Mouse (Mus musculus) gastrocnemius, postnatal 4 days (tissue): ENCODE data around the gene Kif3a. TPM values are rescaled to one million over a fixed set of nuclear protein-coding genes. Genes with fewer than 3 reads are reported as not detected.
A peak's percentile ranks its signal among the peaks of the same experiment; 100 is the strongest.
"Not testable (repeated sequence)": the region's sequence is repeated elsewhere in the genome, so short reads cannot be mapped to it uniquely, and the experiment has no call there.

Experiments
- DNase-seq, 2 experiments: peaks; one replicate each; pipeline ENCODE4 v3.0.0; 2021 to 2022; ENCODE audit warnings: low spot score in 2 of 2, mixed read lengths in 2 of 2
- total RNA-seq, 2 experiments: library from RNA; stranded (reverse); gene quantifications; 2 replicates each; pipeline ENCODE4 v1.2.3; 2021

Kif3a gene
- total RNA-seq, 2 experiments from 2014 or later: 15.9 to 18.2 TPM

DNA sequence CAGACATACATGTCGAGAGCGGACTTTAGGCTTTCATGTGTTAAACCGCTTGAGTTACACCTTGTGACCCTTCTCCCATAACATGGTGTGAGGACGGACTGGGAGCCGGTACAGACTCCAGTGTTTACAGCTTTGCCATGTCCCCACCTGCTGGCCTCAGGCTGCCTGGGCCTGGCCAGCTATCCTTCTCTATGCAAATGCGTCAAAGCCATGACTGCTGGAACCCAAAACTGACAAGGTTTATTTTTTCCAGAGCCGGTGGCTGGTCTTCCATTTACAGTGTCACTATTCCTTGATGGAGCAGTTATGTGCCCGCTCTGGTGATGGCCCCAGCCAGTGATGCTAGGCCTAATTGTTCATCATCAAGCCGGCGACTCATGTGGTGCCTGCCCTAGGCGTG is 26.0 kb upstream of the Kif3a start:
- DNase-seq: no peak

DNA sequence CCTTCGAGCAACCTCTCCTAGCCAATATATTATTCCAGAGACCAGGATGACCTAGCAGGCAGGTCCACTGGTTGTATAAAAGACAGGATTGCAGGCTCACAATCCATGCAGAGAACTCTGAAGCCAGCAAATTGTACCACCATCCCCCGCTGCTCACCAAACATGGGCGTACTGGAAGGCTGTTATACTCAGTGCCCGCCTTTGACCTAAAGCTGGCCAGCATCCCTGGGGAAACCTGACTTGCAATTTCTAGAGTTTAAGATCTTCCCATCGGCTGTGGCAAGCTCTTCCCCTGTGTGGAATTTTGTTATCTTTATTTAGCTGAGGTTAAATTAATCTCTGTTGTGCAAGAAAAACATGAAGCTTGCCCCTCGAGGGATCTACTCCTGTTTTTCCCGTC is 24.2 kb upstream of the Kif3a start:
- no peak for DNase-seq

- peak in 1 of 2 experiments; percentile 54 for DNase-seq
Observed at GRCm38 (mm10) chr11:53546271-53546670, 20.9 kb upstream of the Kif3a start.

DNA sequence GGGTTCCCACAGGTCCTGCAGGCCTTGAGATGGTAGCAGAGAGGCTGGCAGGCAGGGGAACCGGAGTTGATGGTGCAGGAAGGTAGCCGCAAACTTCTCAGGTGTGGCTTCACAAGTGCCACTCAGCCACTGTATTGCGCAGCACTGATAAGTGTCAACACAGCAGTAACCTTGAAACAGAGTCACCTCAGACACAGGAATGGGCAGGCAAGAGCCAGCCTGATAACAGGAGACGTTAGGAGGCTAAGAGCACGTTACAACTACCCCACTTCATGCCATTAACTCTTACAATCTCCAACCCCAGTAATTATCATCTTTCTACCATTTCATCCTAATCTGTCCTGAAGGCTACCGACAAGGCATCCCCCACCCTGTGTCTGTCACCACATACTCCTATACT is 19.6 kb upstream of the Kif3a start:
- no peak for DNase-seq

DNA sequence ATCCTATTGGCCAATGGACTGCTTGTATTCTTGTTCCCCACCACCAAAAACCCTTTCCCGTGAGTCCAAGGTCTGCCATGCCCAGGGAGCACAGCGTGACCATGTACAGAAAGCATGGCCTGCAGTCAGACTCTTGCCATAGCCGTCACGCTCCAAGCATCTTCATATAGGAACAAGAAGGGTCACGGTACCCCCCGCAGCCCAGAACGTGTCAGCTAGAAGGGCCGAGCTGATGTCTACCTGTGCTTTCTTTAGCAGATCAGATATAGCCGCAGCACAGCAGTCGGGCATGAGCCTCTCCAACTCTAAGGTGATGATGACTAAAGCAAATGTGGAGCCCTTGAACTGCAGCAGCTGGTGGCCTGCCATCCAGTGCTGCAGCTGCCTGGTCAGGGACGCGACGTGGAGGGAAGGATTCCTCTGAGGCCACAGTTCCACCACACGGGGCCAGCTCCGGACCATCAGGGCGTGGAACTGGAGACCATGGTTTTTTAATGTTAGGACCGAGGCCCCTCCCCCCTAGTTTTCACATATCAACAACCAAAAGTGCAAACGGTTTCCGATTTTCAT is 19.1 kb upstream of the Kif3a start:
- DNase-seq: no peak

DNA sequence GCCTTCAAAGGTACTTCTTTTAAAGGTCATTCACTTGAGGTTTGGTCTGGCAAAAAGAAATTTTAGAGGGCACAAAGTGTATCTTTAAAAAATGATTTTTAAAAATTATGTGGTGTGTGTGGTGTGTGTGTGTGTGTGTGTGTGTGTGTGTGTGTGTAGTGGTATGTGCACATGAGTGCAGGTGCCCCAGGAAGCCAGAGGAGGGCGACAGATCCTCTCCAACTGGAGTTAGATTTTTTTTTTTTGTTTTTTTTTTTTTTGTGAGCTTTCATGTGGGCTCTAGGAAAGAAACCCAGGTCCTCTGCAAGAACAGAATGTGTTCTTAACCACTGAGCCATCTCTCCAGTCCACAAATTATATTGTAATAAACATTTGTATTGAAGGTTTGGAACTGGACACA is 16.5 kb upstream of the Kif3a start:
- no peak for DNase-seq

DNA sequence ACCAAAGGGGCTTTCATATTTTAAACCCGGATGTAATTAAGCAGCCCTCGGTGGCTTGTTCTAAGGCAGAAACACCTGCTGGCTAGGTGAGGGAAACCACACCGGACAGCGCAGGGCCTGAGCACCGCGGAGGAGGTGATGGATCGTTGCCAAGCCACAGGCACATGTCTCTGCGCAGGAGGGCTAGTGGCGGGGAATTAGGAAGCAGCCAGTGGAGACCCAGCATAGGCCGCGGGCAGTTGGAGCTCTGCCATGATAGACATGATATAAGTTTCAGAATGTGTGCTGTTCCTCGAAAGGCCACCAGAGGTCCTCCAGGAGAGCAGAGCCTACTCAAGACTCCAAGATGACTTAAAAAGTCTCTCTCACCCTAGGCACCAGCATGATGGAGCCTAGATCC is 15.4 kb upstream of the Kif3a start:
- DNase-seq: no peak

GRCm38 (mm10) chr11:53556529-53556928 is 10.7 kb upstream of the Kif3a start:
- DNase-seq: not testable (repeated sequence)

DNA sequence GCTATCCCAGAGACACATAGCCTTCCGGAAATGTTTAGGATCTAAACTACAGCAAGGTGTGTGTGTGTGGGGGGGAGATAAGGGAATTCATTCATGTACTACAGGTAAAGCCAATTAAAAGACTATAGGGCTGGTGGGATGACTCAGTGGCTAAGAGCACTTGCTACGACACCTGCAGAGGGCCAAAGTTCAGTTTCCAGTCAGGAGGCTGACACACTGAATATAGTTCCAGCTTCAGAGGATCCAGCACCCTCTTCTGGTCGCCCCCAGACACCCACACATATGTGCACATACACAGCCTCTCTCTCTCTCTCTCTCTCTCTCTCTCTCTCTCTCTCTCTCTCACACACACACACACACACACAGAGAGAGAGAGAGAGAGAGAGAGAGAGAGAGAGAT is 9.2 kb upstream of the Kif3a start:
- not testable (repeated sequence) for DNase-seq

- not testable (repeated sequence) for DNase-seq
Observed at GRCm38 (mm10) chr11:53559980-53560379, 7.2 kb upstream of the Kif3a start.

DNA sequence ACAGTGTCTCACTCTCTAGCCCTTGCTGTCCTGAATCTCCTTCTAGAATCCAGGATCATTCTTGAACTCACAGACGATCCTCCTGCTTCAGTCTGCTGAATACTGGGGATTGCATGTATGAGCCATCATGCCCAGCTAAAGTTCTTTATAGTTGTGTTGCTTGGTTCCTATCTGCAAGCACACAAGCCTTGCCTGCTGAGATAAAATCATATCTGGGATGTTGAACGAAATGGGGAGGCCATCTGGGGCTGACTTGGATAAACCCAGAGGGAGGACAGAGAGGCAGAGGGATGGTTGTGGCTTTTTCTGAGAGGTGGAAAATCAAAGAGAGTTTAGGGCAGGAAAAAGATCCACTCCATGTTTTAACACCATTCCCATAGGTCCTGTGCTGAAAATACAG is 5.2 kb upstream of the Kif3a start:
- no peak for DNase-seq

DNA sequence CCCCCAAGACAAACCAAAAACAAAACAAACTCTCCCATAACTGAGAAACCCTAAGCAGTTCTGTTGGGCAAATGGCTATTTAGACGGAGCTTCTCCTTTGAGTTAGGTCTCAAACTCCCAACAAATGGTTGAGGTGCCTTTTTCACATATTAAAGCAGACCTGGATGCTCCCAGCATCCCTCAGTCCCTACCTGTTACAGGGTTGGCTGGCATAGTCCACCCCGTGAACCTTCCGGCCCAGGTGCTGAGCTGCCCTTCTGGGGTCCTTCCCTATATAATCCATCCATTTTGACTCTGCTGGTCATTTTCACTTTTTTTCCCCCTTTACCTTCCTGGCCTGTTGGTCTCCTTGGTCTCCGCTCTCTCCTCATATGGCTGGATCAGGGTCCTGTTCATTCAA is 533 bp upstream of the Kif3a start:
- DNase-seq: no peak

- DNase-seq: no peak
Observed at GRCm38 (mm10) chr11:53580562-53580961, 13.4 kb downstream of the Kif3a start.

DNA sequence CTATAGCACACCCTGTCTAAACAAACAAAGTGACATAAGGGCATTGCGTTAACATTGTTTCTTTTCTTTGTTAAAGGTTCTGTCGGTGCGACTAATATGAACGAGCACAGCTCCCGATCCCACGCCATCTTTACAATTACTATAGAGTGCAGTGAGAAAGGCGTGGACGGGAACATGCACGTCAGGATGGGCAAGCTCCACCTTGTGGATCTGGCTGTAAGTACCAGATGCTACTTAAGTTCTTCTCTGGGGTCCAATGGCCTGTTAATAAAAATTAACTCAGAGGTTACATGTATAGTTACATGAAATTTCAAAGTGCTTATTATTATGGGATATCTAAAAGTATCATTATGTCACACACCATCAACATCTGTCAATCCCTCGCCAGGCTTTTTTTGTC is 16.0 kb downstream of the Kif3a start:
- DNase-seq: no peak

DNA sequence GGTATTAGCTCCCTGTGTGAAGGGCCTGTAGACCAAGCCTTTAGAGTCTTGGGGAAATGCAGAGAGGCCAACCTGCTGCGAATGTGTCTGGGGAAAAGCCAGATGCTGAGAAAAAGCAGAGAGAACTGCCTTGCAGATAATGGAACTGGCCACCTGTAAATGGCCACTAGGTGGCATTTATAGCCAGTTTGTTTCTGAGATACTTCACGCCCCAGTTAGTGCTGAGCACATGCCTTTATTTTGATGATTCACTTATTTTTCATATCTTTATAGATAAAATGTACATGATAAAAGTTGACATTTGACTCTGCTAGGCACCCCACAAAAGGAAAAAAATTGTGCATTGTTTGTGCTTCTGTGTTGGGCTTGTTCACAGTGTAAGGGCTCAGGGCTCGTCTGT is 17.7 kb downstream of the Kif3a start:
- DNase-seq: no peak

- DNase-seq: no peak
Observed at GRCm38 (mm10) chr11:53585510-53585909, 18.3 kb downstream of the Kif3a start.

DNA sequence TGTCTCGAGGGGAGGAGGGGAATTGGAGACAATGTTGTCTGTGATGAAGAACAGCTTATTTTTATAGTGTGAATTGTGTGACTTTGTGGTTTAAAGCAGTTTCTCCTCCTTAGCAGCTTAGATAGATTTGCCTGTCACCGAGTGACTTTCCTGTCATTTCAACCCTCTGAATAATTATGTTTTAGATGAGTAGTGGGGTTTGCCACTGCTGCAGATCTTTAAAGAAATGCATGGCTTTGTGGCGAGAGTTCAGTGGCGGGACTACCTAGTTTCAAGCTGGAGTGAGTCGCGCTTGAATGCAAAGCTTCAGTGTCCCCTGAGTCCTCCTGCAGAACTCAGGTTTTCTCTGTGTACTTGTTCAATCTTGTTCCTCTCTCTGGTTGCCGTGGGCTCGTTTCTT is 21.1 kb downstream of the Kif3a start:
- DNase-seq: no peak

GRCm38 (mm10) chr11:53590368-53590768 is 23.2 kb downstream of the Kif3a start:
- DNase-seq: peak in 1 of 2 experiments; percentile 19

- DNase-seq: no peak
Observed at GRCm38 (mm10) chr11:53591116-53591515, 23.9 kb downstream of the Kif3a start.

DNA sequence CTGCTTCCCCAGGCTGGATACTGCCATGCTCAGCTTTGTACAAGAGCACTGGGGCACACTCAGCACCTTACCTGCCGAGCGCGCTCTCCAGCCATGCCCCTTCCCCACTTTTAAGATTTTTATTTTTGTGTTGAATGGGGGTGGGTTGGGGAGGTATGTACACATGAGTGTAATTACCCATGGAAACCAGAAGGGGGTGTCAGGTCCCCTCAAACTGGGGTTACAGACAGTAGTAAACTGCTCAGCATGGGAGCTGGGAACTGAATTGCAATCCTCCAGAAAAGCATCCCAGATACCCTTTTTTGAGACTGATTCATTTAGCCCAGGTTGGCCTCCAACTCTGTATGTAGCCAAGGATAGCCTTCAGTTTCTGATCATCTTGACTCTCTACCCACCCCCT is 37.8 kb downstream of the Kif3a start:
- no peak for DNase-seq

DNA sequence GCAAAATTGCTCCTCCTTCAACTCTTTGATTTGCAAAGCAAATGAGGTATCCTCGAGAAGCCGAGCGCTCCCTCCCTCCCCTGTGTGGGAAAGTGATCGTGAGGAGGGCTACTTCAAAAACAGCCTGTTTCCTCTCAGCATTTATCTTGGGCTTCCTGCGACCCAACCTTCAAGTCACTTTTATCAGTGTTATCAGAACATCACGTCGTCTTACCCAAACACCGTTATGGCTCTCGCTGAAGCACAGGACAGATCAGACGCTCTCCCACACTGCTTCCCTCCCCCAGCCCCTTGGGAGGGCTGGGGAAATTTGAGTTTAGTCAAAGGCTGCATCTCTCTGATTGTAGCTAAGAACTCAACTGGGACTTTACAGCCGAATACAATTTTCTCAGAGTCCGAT is 38.4 kb downstream of the Kif3a start:
- DNase-seq: no peak

DNA sequence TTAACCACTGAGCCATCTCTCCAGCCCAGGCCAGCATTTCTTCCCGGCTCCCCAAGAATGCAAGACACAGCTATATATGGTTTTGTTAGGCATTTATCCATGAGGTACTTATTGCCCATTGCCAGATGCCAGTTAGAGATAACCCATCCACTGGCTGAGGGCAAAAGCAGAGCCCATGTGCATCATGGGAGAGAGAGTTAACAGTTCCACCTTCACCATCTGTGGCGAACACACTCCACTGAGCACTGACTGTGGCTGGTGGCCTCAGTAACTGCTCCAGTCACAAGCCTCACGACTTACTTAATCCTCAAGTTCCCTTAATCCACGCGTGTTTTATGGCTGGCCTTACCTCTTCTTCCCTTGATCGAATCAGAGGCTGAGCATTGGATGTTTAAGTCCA is 42.1 kb downstream of the Kif3a start:
- no peak for DNase-seq

DNA sequence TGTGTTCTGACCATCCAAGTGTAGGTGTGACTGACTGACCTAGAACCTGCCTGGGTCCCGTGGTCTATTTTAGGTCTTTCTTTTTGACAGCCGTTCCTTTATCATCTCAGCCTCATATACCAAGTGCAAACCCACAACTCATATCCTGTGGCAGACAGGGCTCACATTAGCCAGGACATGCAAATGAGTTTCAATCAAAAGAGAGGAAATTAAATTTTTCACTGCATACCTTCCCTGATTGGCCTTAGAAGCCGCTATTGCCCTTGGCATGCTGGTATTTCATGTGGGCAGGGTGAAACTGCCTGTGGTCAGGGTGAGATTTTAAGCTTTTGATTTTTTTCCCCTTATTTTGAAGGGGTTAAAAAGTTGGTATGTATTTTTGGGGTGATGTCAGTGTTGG is 42.5 kb downstream of the Kif3a start:
- no peak for DNase-seq

DNA sequence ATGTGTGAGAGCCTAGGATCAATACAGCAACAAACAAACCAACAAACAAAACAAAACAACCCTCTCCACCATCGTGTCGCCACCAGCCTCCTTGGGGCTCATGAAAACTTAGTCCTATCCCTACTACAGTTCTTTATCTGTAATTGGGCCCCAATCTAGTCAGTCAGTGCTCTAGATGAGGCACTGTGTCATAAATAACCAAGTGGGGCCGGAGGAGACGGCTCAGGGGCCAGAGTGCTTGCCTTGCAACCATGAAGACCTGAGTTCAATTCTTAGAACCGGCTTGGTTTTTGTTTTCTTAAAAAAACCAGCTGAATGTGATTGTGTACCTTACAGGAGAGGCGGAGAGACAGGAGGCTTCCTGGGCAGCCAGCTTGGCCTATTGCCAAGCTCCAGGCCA is 48.0 kb downstream of the Kif3a start:
- DNase-seq: no peak
